Mouse (Mus musculus): Measurements from ENCODE around the gene Ccpg1os.

The Ccpg1os gene

DNA sequence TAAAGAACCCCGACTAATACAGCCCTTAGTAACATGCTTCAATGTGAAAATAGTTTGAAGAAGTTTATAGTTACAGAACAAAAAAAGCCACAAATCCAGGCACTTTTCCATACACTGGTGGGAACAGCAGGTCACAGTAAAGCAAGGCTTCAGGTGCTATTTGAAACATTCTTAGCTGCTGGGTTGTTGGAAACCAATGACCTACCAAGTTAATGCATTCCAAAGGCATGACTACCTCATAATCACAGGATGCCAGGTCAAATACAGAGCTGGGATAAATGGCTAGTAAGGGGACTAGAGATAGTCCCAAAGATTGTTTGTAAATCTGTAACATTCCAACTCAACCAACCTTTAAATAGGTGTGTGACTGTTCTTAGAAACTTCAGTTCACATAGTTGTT is 9.9 kb downstream of the Ccpg1os start:
- DNase-seq: no peak

DNA sequence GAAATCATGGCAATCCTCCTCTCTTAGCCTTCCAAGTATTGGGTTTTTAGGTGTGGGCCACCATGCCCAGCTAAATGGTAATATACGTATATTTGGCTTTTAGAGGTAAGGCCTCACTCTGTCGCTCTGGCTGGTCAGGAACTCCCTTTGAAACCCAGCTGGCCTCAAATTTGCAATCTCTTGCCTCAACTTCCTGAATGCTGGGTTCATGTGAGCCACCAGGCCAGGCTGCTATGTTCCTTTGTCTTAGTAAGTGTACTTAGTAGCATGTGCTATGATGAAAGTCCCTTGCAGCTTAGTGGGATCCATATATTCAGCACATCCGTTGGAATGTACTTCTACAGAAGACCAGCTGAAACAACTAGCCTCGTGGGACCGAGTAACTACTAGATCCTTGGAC is 10.4 kb downstream of the Ccpg1os start:
- DNase-seq: no peak

DNA sequence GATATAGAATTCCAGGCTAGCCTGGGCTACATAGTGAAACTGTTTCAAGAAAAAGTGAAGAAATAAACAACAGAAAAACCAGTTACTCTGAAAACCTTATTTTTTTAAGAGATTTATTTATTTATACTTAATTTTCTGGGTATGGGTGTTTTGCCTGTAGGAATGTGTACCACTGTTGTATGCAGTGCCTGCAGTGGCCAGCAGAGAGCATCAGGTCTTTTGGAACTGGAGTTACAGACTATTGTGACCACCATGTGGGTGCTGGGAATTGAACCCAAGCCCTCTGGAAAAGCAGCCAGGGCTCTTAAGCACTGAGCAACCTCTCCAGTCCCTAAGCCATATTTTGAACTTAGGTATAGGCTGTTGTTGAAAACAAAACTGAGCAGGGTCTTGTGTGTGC is 12.2 kb downstream of the Ccpg1os start:
- DNase-seq: no peak

DNA sequence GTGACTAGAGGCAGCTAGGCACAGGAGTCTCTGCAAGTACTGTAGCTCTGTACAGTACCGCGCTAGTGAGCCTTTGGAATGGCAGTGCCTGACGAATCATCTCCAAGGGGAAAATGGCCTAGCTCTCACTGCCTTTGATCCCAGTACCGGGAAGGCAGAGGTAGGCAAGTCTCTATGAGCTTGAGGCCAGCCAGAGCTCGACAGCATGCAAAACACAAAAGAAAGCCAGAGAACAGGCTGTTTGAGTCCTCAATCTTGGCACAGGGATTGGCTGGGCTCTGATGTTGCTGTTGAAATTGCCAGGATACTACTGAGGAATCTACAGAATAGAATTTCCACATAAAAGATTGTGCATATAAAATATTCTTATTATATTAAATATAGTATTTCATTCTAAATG is 12.7 kb downstream of the Ccpg1os start:
- no peak for DNase-seq

DNA sequence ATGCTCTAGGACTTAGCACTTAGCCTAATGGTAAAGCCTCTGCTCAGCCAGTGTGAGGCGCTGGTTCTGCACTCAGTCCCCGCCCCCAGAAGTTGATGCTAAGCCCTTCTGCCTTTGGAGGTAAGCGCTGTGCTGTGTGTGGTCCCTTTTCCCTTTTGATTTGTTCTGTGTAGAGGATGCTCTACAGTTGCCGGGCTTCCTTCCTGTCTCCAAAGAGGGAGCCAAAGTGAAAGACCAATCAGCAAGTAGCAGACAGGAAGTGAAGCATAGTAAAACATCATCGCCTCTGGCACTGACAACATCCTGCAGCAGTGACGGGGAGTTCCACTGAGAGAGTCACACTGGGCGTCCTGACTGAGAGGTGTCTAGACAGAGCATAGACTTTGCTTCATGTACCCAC is 15.3 kb downstream of the Ccpg1os start:
- DNase-seq: peak; percentile 35

DNA sequence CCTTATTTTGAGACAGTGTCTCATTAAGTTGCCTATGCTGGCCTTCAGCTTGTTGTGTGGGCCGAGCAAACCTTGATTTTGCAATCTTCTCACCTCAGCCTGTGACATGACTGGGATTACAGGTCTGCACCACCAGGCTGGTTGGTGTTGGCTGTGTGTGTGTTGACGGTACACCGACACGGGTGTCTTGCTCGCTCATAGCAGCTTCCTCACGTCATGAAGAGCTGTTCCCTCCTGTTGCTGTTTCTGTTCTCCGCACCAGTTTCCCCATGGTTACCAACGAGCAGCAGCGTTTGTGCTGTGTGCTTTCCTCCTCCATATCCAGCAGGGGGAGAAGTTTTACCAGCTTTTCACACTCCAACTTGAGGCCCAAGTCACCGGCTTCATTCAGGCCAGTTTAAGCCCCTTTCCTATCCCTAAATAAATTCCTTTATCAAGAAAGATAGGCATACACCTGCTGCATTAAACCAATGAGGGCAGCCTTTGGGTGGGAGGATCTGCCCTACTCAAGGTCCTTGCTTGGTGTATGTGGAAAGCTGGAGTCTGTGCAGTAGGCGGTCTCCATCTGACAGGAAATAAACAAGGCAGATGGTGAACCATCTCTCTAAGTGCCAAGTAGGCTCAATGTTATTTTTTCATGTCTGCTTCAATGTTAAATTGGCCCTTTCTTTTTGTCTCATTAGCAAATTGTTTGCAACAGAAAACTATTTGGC is 16.7 kb downstream of the Ccpg1os start:
- peak; percentile 47 for DNase-seq

DNA sequence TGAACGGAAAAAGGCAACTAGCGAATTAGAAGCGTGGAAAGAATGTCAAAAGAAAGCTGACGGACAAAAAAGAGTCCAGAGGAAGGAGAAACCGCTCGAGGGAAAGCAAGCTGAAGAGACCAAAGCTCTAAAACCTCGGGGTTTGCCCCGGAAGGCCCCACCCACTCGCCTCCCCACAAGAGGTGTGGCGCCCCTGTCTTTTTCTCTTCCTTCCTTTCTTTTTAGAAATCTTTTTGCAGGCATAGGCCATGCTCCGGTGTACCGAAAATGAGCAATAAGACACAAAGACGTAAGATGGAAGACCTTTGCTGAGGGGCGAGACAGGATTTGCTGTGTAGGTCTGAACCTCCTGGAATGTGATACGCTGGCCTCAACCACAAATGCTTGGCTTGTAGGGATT is 23.2 kb downstream of the Ccpg1os start:
- DNase-seq: no peak

DNA sequence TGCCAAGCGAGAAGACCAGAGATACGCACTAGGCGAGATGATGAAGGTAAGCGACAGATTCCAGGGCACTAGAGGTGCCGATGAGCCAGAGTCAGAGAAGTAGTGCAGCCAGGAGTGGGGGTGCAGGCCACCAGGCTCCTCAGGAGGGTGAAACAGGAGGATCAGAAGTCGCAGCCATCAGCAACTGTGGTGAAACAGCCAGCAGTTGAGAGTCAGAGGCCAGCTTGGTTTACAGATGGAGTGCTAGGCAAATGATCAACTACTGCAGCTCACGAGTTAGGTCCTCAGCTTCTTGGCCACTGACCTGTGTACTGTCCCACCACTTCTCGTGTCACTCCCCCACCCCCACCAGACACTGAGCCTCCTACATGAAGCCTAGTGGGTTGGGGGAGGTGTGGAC is 23.8 kb downstream of the Ccpg1os start:
- peak; percentile 50 for DNase-seq

DNA sequence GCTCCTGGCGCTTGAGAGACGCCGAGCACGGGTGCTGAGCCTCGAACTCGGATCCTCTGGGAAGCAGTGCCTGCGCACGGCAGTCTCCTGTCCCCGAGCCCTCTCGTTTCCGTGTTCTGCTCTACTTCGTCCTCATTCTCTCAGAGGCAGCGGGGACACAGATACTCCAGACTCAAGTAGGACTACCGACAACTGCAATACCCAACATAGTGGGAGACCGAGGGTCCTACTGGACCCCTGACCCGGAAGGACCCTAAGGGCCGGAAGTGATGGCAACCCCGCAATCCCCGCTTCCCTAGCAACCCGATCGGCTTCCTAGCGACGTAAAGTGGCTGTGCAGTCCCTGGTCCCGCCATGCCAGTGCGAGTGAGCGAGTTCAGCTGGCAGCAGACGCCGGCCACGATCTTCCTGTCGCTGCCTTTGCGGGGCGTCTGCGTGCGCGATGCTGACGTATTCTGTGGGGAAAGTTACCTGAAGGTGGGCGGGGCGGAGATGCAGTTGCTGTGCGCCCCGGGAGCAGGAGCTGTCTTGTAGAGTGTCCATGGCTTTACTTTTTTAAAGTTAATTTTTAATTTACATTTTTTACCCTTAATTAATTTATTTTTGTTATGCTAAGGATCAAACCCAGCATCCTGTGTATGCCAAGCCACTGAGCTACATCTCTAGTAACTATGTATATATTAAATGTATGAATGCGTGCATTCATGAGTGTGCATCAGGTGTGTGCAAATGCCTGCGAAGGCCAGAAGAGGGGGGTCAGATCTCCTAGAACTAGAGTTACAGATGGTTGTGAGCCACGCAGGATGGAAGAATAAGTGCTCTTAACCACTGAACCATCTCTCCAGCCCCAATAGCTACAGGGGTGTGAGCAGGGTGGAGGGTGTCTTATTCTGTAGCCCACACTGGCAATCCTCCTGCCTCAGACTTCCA is 26.4 kb downstream of the Ccpg1os start, which contains the start of the genes Dyx1c1 and Gm44503:
Gene Dyx1c1 (plus strand): TSS at position 265 of the 930 bp plus-strand sequence.
Gene Gm44503 (plus strand): TSS at position 332 of the 930 bp plus-strand sequence.
- peak; percentile 89 for DNase-seq

DNA sequence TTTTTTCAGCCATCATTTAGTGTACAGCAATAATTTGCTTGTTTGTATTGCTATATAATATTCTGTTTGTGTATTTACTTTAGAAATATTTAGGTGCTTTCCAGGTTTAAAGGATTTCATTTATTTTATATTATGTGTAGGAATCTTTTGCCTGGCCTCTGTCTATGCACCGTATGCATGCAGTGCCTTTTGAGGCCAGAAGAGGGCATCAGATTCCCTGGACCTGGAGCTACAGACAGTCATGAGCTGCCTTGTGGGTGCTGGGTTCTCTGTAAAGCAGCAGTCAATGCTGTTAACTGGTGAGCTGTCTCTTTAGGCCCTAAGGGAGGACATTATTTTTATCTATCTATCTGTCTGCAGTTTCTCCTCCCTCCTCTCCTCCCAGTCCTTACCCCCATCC is 29.6 kb downstream of the Ccpg1os start:
- peak; percentile 65 for DNase-seq

DNA sequence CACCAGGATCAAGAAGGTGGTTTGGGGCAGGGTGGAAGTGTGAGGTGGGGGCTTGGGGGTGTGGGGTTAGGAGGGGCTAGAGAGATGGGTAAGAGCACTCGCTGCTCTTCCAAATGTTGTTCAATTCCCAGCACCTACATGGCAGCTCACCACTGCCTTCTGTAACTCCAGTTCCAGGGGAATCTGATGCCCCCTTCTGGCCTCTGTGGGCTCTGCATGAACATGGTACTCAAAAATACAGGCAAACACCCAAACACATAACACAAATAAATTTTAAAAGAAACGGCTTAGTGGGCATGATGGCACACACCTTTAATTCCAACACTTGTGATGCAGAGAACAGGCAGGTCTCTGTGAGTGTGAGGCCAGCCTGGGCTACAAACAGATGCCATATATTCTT is 30.4 kb downstream of the Ccpg1os start:
- peak; percentile 37 for DNase-seq

DNA sequence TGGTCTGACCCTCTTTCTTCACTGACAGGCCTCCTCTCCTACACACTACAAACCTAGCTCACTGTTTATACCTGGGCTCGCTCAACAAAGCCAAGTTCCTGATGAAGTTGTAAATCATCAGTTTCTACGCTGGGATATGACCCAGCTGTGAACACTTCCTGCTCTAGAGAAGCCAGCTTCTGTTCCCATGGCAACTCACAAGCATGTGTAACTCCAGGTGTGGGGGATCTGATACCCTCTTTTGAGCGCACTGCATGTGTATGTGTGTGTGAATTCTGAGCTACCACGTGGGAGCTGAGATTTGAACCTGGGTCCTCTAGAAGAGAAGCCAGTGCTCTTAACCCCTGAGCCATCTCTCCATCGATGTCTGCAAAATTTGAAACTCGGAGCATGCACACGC is 35.6 kb downstream of the Ccpg1os start:
- no peak for DNase-seq

DNA sequence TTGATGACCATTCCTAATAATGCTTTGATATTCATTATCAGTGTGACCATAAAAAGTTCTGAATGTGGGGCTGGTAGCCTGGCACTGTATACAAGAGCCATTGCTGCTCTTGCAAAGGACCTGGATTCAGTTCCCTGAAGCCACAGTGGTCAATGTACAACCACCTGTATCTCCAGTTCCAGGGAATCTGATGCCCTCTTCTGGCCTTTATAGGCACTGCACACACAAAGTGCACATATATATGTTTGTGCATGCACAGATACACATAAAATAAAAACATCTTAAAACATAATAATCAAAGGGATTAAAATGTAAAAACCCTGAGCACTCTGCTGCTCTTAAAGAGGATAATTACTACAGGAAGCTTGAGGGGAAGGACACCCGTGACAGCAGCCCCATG is 38.2 kb downstream of the Ccpg1os start:
- no peak for DNase-seq

DNA sequence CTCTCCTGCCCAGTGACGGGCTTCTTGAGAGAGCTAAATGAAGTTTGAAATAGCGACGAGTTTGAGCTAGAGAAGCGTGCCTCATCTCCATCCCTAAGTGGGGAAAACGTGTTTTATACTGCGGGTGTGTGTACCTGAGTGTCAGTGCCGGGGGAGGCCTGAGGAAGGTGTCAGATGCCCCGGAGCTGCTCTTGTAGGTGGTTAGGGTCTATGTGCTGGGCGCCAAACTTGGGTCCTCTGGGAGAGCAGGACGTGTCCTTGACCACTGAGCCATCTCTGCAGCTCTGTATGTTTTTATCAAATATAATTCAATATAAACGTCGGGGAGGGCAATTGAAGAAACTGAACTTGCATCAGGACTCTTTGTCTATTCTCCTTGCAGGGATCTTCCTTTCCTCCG is 40.9 kb downstream of the Ccpg1os start:
- no peak for DNase-seq

DNA sequence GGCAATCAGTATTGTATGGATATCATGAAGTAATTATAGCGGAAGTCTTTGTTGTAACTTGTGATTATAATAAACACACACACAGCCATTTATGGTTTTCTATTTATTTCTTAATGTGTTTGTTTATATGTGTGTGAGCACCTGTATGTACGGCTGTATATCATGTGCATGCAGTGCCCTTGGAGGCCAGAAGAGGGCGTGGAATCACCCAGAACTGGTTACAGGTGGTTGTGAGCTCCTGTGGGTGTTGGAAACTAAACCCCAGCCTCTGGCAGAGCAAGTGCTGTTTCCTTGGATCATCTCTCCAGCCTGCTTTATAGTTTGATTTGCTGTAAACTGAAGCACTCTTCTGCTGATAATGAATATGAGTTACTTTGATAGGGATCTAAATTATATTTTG is 41.8 kb downstream of the Ccpg1os start:
- peak; percentile 22 for DNase-seq

DNA sequence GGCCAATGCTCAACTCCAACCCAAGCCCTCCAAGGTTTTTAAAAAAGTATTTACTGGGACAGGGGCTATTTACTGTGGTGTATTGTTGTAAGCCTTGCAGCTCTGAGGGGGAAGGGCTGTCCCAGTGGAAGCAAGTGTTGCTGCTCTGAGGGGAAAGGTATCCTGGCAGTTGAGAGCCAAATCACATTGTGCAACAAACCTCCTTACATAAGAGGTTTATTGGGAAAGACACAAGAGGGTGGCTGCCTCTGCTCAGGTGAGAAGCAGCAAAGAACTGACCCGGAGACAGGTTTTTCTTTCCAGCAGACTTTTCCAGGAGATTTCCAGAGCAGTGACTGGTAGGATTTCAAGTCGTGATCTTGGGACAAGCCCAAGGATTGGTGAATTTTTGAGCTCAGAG is 48.9 kb downstream of the Ccpg1os start:
- no peak for DNase-seq

DNA sequence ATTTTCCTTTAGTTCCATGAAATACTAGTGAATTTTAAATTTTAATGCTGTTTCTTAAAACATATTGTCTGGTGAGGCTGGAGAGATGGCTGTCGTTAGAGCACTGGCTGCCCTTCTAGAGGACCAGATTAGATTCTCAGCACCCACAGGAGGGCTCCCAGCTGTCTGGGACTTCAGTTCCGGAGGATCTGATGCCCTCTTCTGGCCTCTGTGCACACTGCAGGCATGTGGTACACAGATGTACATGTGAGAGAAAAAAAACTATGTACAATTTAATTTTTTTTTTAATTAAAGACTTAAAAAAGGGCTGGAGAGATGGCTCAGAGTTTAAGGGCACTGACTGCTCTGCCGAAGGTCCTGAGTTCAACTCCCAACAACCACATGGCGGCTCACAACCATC is 49.9 kb downstream of the Ccpg1os start:
- DNase-seq: peak; percentile 15

DNA sequence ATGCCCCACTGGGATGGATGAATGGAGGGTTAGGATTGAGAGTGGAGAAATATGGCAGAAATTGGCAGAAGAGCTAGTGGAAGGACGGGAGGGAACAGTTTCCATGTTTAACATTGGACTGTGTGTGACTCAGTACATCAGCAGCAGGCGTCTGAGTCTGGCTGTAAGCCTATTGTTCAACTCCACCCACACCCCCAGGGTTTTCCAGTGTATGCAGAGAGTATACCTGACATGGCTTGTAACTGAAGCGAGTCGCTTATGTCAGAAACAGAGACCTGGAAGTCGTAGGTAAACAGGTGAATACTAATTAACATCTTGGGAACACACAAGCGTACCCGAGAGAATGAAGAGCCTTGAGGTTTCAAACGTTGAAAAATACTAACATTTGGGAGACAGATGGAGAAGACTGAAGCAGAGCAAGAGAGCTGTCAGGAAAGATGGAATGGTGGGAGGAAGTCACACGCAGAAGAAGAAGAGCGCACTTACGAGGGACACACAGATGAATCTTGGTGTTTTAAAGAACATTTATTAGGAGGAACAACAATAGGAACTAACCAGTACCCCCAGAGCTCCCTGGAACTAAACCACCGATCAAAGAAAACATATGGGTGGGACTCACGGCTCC is 53.9 kb downstream of the Ccpg1os start:
- DNase-seq: no peak
